Mouse (Mus musculus): ENCODE data around the gene Cdca7. TPM values are rescaled to one million over a fixed set of nuclear protein-coding genes. Genes with fewer than 3 reads are reported as not detected.

Cdca7 gene
- total RNA-seq, 2 experiments from 2014 or later = 2.0 to 2.8 TPM

Other genes with a start within 250 kb of the Cdca7 start
- 10 to 100 TPM; 29.5 to 40.1 TPM for gene Map3k20, start 190.5 kb upstream of the Cdca7 start, total RNA-seq (2021)